Mouse (Mus musculus): ENCODE data around the gene Hepacam. TPM values are rescaled to one million over a fixed set of nuclear protein-coding genes. Genes with fewer than 3 reads are reported as not detected.

The Hepacam gene
- total and polyA plus RNA-seq, 3 experiments: 0.01 to 0.04 TPM; not detected in 1

DNA sequence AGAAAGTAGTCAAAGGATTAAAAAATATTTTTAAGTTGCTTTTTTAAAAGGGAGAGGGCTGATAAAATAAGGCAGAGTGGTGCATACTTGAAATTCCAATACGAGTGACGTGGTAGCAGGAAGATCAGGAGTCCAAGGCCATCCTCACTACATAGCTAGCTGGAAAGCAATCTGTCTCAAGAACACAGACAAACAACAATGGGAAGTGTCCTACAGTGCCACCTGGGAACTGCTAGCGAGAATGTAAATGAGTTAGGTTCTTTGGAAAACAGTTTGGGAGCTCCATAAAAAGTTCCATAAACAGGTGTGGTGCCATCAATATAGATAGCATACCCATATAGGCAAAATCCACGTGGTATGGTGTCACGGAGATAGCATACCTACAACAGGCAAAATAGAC, 1.4 kb upstream of the Hepacam start:
- no peak for DNase-seq (ENCODE audit: low read depth, low spot score)
- no peaks in the 10 kb centered on the region for H3K9me3 ChIP-seq (replicated peaks; ENCODE audit: insufficient read depth, low read length)
- H3K27me3 ChIP-seq (ENCODE audit: control insufficient read depth in 1 of 2, insufficient read depth in 2 of 2, low read length in 2 of 2): peaks cover 2 to 6% of the 10 kb centered on the region in 2 experiments
- no peaks in the 10 kb centered on the region; the same call in 1 of the 2 replicates for H3K79me2 ChIP-seq (ENCODE audit: control insufficient read depth, insufficient read depth, low read length, poor library complexity)
- no peak overlapping the region for H3K9ac ChIP-seq (ENCODE audit: control insufficient read depth, low read depth, low read length, poor library complexity, severe bottlenecking)
- TF ChIP-seq CHD2 (IDR thresholded peaks at IDR 0.05; ENCODE audit: low read length) (no peak), SMC3 (IDR thresholded peaks at IDR 0.05; ENCODE audit: low read depth, low read length) (no peak), MAFK (IDR thresholded peaks at IDR 0.05; ENCODE audit: borderline replicate concordance, low read depth, low read length) (no peak), CTCF (IDR thresholded peaks at IDR 0.05 in 2 of 3, conservative IDR thresholded peaks at IDR 0.05 in 1 of 3; ENCODE audit: control insufficient read depth in 1 of 3, insufficient read depth in 1 of 3, low read depth in 2 of 3, low read length in 3 of 3, poor library complexity in 1 of 3, severe bottlenecking in 1 of 3) (no peak), NRF1 (IDR thresholded peaks at IDR 0.05; ENCODE audit: insufficient read depth, low read depth, low read length, poor library complexity, severe bottlenecking) (no peak), E2F4 (IDR thresholded peaks at IDR 0.05; ENCODE audit: borderline replicate concordance, low read depth, low read length) (no peak), ZC3H11A (IDR thresholded peaks at IDR 0.05; ENCODE audit: low read depth, low read length) (no peak), MEF2A (IDR thresholded peaks at IDR 0.05; ENCODE audit: extremely low read depth, insufficient replicate concordance, low read depth, low read length, poor library complexity, severe bottlenecking) (no peak), EP300 (IDR thresholded peaks at IDR 0.05; ENCODE audit: low read depth in 1 of 2, low read length in 2 of 2) (no peak), BHLHE40 (IDR thresholded peaks at IDR 0.05; ENCODE audit: borderline replicate concordance, low read depth, low read length) (no peak), ZKSCAN1 (IDR thresholded peaks at IDR 0.05; ENCODE audit: low read depth, low read length) (no peak), POLR2A (IDR thresholded peaks at IDR 0.05; ENCODE audit: control insufficient read depth in 1 of 2, insufficient read depth in 1 of 2, low read depth in 1 of 2, low read length in 2 of 2, poor library complexity in 1 of 2) (no peak)
- no peak overlapping the region for H3K27ac ChIP-seq (ENCODE audit: control insufficient read depth, low read depth, low read length)
- H3K4me1 ChIP-seq (ENCODE audit: control insufficient read depth in 1 of 2, insufficient read depth in 2 of 2, low read length in 2 of 2): no peaks in the 10 kb centered on the region
- no peaks in the 10 kb centered on the region for H3K36me3 ChIP-seq (ENCODE audit: control insufficient read depth in 1 of 2, insufficient read depth in 2 of 2, low read length in 2 of 2)
- no peak overlapping the region for H3K4me3 ChIP-seq (ENCODE audit: control insufficient read depth in 1 of 2, insufficient read depth in 1 of 2, low read depth in 2 of 2, low read length in 2 of 2)

DNA sequence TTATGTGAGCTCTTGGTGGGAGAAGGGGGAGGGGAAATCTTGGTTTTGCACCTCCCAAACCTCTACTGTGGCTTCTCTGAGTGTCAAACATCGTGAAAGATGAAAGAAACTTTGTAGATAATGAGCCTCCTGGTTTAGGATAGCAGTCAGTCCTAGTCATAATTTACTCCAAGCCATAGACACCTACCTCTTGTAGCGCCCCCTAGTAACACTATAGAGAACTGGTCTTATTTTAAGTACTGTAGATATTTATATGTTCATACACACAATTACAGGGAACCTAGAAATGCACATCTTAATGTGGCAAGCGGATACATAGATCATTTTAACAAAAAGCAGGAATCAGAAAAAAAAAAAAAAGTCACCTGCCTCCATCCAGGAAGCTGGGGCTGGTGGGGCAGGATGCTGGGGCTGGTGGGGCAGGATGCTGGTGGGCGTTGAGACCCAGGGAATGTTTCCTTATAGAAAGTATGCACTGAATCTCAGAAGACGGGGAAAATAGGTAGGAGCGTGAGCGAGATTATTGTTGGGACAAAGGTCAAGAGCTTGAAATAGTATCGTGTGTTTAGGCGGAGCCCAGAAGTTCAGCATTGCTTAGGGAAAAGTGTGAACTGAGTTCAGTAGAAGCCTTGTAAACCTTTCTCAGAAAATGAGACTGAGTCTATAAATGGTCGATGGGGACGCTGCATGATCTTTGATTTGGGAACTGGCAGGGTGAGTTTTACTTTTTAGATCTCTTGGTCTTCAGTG, 1.1 kb downstream of the Hepacam start:
- H3K79me2 ChIP-seq (ENCODE audit: control insufficient read depth, insufficient read depth, low read length, poor library complexity): no peaks in the 10 kb centered on the region; the same call in 1 of the 2 replicates
- H3K4me1 ChIP-seq (ENCODE audit: control insufficient read depth in 1 of 2, insufficient read depth in 2 of 2, low read length in 2 of 2): no peaks in the 10 kb centered on the region
- H3K9ac ChIP-seq (ENCODE audit: control insufficient read depth, low read depth, low read length, poor library complexity, severe bottlenecking): no peak overlapping the region
- no peak overlapping the region for H3K27ac ChIP-seq (ENCODE audit: control insufficient read depth, low read depth, low read length)
- peaks cover 2 to 8% of the 10 kb centered on the region in 2 experiments for H3K27me3 ChIP-seq (ENCODE audit: control insufficient read depth in 1 of 2, insufficient read depth in 2 of 2, low read length in 2 of 2)
- TF ChIP-seq CTCF (IDR thresholded peaks at IDR 0.05 in 2 of 3, conservative IDR thresholded peaks at IDR 0.05 in 1 of 3; ENCODE audit: control insufficient read depth in 1 of 3, insufficient read depth in 1 of 3, low read depth in 2 of 3, low read length in 3 of 3, poor library complexity in 1 of 3, severe bottlenecking in 1 of 3): peak in 1 of 3 experiments; percentile 21; a peak in 1 of 6 replicates
- TF ChIP-seq EP300 (IDR thresholded peaks at IDR 0.05; ENCODE audit: low read depth in 1 of 2, low read length in 2 of 2): no peak
- H3K4me3 ChIP-seq (ENCODE audit: control insufficient read depth in 1 of 2, insufficient read depth in 1 of 2, low read depth in 2 of 2, low read length in 2 of 2): no peak overlapping the region
- no peaks in the 10 kb centered on the region for H3K9me3 ChIP-seq (replicated peaks; ENCODE audit: insufficient read depth, low read length)
- H3K36me3 ChIP-seq (ENCODE audit: control insufficient read depth in 1 of 2, insufficient read depth in 2 of 2, low read length in 2 of 2): no peaks in the 10 kb centered on the region
- no peak for DNase-seq (ENCODE audit: low read depth, low spot score)
